In the genomic region with DNA sequence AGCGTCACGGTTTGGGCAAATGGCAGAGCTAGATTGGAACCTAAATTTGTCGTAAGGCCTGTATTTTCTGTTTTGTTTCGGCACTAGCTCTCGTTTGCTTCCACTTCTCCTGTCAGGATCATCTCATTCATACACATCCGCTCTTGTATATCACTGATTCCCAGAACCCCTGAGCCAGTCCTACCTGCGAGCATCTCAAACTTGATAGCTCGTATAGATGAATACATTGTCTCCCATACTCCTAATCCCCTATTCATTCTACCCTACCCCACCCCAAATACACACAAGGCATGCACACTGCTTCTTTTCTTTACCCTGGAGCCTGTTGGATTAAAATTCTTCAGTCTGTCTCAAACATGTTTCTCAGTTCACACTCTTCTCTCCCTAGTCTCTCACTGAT, we compare ENCODE assay signal across 8 mouse cellular contexts. TPM values are rescaled to one million over a fixed set of nuclear protein-coding genes. Genes with fewer than 3 reads are reported as not detected.
DNase-seq lines count a peak whose midpoint lies in the region; ATAC-seq and TF ChIP-seq lines count a peak whose summit lies in the region.

No protein-coding gene starts in this region.

- DNase-seq in frontal cortex, postnatal 14 days (ENCODE audit: low spot score in 2 of 2), result no peak
- no peak for DNase-seq in thymus, adult 2 months
- DNase-seq in thymus, postnatal 14 days, result no peak
- DNase-seq in liver, embryonic 13.5 days, result no peak
- no peak for DNase-seq in urinary bladder, postnatal 25 days (ENCODE audit: low spot score)
- DNase-seq in thymus, postnatal 36 days, result no peak
- no peak for DNase-seq in frontal cortex, postnatal 36 days (ENCODE audit: low spot score in 2 of 2)

- H3K27me3 ChIP-seq in thymus, adult 2 months (ENCODE audit: control insufficient read depth, insufficient read depth, low read length), result no peaks in the 10 kb centered on the region
- 0 out of 2 replicates have a peak, but pooled peaks cover 7% of the 10 kb centered on the region for H3K27me3 ChIP-seq in liver, embryonic 13.5 days

- H3K9ac ChIP-seq in liver, embryonic 13.5 days, result peak overlapping the region; percentile 82

- H3K4me2 ChIP-seq in liver, embryonic 13.5 days, result peak overlapping the region; percentile 79

- peak; percentile 13; the same call in 1 of the 2 replicates for ATAC-seq in frontal cortex, adult (ENCODE audit: low TSS enrichment)
- ATAC-seq in liver, embryonic 13.5 days (ENCODE audit: low read depth), result peak; percentile 14; the same call in 1 of the 2 replicates

- no peaks in the 10 kb centered on the region for H3K9me3 ChIP-seq in liver, embryonic 13.5 days (replicated peaks)

- H3K4me1 ChIP-seq in thymus, adult 2 months (replicated peaks; ENCODE audit: control insufficient read depth, insufficient read depth, low read length), result peaks cover 4% of the 10 kb centered on the region; the same call in 1 of the 2 replicates
- peaks cover 20% of the 10 kb centered on the region for H3K4me1 ChIP-seq in liver, embryonic 13.5 days (replicated peaks)

- no peak overlapping the region for H3K27ac ChIP-seq in thymus, adult 2 months (ENCODE audit: control insufficient read depth, insufficient read depth, low read length)
- peak overlapping the region; percentile 64; the same call in 1 of the 2 replicates for H3K27ac ChIP-seq in liver, embryonic 13.5 days

- H3K36me3 ChIP-seq in thymus, adult 2 months (ENCODE audit: control insufficient read depth, insufficient read depth, low read length), result peaks cover 26% of the 10 kb centered on the region
- H3K36me3 ChIP-seq in liver, embryonic 13.5 days, result peaks cover 33% of the 10 kb centered on the region

- peak overlapping the region; percentile 68 for H3K4me3 ChIP-seq in thymus, adult 2 months (ENCODE audit: control insufficient read depth, insufficient read depth, low read length)
- peak overlapping the region; percentile 82 for H3K4me3 ChIP-seq in liver, embryonic 13.5 days (replicated peaks)

- no peak for TF ChIP-seq POLR2A in thymus, adult 2 months (IDR thresholded peaks at IDR 0.05; ENCODE audit: control insufficient read depth, extremely low read depth, insufficient read depth, low read length, poor library complexity)

- 14% methylated on average over 8 of the region's 8 CpGs for WGBS in thymus, adult 2 months
- WGBS in liver, embryonic 13.5 days (ENCODE audit: insufficient replicate concordance), result 6% methylated on average over 8 of the region's 8 CpGs

- no peak for TF ChIP-seq CTCF in thymus, adult 2 months (IDR thresholded peaks at IDR 0.05; ENCODE audit: borderline replicate concordance, control insufficient read depth, extremely low read depth, insufficient read depth, low read length, poor library complexity)

RNA-seq across cellular contexts. Expression of a gene that starts 0.7 kb away (rescaled TPM):
- polyA plus RNA-seq in thymus, adult 2 months (2012; rRNA removed), result 35.0 and 37.2 TPM in 2 replicates
- polyA plus RNA-seq in liver, embryonic 13.5 days (2015; fragmentation: Nextera tagmentation; extraction: Ambion mirVana), result 7.8 and 8.2 TPM in 2 replicates

RNA-seq across cellular contexts. Expression of a gene that starts 7.5 kb away (rescaled TPM):
- polyA plus RNA-seq in thymus, adult 2 months (2012; rRNA removed), result 12.5 and 17.0 TPM in 2 replicates
- polyA plus RNA-seq in liver, embryonic 13.5 days (2015; fragmentation: Nextera tagmentation; extraction: Ambion mirVana), result 4.0 and 6.1 TPM in 2 replicates

RNA-seq across cellular contexts. Expression of a gene that starts 45.4 kb away (rescaled TPM):
- polyA plus RNA-seq in thymus, adult 2 months (2012; rRNA removed), result 48.6 and 72.8 TPM in 2 replicates
- polyA plus RNA-seq in liver, embryonic 13.5 days (2015; fragmentation: Nextera tagmentation; extraction: Ambion mirVana), result not detected in 2 replicates

RNA-seq across cellular contexts. Expression of a gene that starts 50.4 kb away (rescaled TPM):
- polyA plus RNA-seq in thymus, adult 2 months (2012; rRNA removed), result 14.8 and 44.4 TPM in 2 replicates
- polyA plus RNA-seq in liver, embryonic 13.5 days (2015; fragmentation: Nextera tagmentation; extraction: Ambion mirVana), result 5.8 and 8.0 TPM in 2 replicates

Comparison
In these comparisons a context has a peak if more than half of its experiments do, and no peak if none do; other contexts are left out.
1. RNA of a gene that starts 45.4 kb away (polyA plus RNA-seq): 48.6 to 72.8 TPM in thymus, adult 2 months; not detected in liver, embryonic 13.5 days; every median in the first group is over 10 times any median in the second.